Mouse (Mus musculus): Measurements from ENCODE around the gene Actn1. TPM values are rescaled to one million over a fixed set of nuclear protein-coding genes. Genes with fewer than 3 reads are reported as not detected.
A peak's percentile ranks its signal among the peaks of the same experiment; 100 is the strongest.

The Actn1 gene
- total and polyA plus RNA-seq, 3 experiments, result 29.0 to 31.7 (median 30.6) TPM

DNA sequence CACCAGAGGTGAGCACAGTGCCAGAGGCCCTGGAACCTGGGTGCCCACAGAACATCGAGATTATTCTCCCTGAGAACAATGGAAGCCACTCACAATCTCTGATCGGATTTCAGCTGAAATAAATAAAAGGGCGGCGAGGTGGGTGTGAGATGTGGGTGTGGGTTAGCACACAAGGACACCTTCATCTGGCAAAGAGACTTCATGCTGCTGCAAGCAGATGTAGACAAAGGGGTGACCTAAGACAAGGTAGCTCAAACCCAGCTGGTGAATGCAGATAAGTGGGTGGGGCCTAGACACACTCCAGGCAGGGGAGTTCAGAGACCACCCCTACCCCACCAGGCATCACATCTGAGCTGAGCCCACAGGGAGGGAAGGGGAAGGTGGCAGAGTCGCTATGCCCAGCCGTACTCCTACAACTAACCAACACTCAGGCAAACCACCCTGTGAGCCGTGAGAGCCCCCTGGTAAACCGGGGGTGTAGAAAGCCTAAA lies 35.9 kb downstream of the Actn1 start:
- H3K4me1 ChIP-seq (ENCODE audit: control insufficient read depth, insufficient read depth, low read length), result peaks cover 30% of the 10 kb centered on the region
- 75% methylated on average over 8 of the region's 8 CpGs for WGBS
- H3K9ac ChIP-seq (ENCODE audit: low read depth, low read length), result no peak overlapping the region

DNA sequence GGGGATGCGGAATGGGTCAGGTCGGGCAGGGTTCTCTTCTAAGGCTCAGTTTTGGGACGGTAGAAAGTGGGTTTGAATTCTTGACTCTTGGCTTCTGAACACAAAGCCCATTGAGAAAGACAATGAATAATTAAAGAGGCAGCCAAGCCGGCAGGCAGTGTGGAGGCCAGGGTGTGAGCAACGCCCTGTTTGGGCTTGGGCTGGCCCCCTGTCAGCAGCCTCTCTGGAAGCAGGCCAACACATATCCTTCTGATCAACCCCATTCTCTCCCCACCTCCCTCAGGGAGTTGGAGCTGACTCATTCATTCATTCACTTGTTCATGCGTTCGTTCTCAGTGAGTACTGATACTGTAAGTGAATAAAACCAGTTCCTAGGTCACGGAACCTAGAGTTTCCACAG lies 36.7 kb downstream of the Actn1 start:
- 26% methylated on average over 8 of the region's 8 CpGs for WGBS
- peaks cover 1% of the 10 kb centered on the region; the same call in 1 of the 2 replicates for H3K79me2 ChIP-seq (replicated peaks; ENCODE audit: control insufficient read depth, insufficient read depth, low read length)
- TF ChIP-seq EP300 (IDR thresholded peaks at IDR 0.05; ENCODE audit: insufficient read depth, low read depth, low read length) (no peak; the same call in 1 of the 2 replicates), POLR2A (IDR thresholded peaks at IDR 0.05; ENCODE audit: insufficient read depth, low read depth, low read length) (no peak), CTCF (IDR thresholded peaks at IDR 0.05) (no peak)
- intact Hi-C loops (cut with DNase I), result no loop called here
- H3K36me3 ChIP-seq (ENCODE audit: control insufficient read depth, insufficient read depth, low read length), result no peaks in the 10 kb centered on the region
- no peaks in the 10 kb centered on the region for H3K27me3 ChIP-seq (ENCODE audit: control insufficient read depth, insufficient read depth, low read length)
- H3K4me1 ChIP-seq (ENCODE audit: control insufficient read depth, insufficient read depth, low read length), result peaks cover 29% of the 10 kb centered on the region
- H3K9ac ChIP-seq (ENCODE audit: low read depth, low read length), result no peak overlapping the region
- H3K4me3 ChIP-seq, result no peak overlapping the region
- peak; percentile 61 to 73 for DNase-seq
- 0 out of 2 replicates have a peak overlapping the region, but pooled peaks have one; percentile 11 for H3K27ac ChIP-seq

More for the DNA sequence above, 35.9 kb downstream of the Actn1 start:
- Histone ChIP-seq H3K79me2 (replicated peaks; ENCODE audit: control insufficient read depth, insufficient read depth, low read length) (peaks cover 1% of the 10 kb centered on the region; the same call in 1 of the 2 replicates), H3K4me3 (no peak overlapping the region), H3K36me3 (ENCODE audit: control insufficient read depth, insufficient read depth, low read length) (no peaks in the 10 kb centered on the region), H3K27me3 (ENCODE audit: control insufficient read depth, insufficient read depth, low read length) (no peaks in the 10 kb centered on the region), H3K27ac (no peak overlapping the region)
- DNase-seq, result no peak
- TF ChIP-seq CTCF (IDR thresholded peaks at IDR 0.05) (no peak), POLR2A (IDR thresholded peaks at IDR 0.05; ENCODE audit: insufficient read depth, low read depth, low read length) (no peak), EP300 (IDR thresholded peaks at IDR 0.05; ENCODE audit: insufficient read depth, low read depth, low read length) (no peak)
- intact Hi-C loops (cut with DNase I), result no loop called here

DNA sequence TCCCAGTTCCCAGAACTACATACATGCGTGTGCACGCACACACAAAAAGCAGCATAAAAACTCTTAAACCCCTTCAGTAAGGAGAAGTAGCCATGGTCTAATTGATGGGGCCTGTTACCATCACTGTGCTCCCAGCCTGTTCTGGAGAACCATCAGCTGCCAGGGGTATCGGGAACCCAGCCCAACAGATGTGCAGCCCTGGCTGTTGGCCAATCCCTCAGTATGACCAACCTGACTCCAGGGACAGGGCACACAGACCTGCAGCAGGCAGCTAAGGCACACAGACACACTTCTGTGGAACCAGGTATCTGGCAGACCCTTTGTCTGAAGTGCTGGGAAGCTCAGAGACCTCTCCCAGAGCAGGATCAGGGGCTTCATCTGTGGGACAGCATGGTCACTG lies 37.7 kb downstream of the Actn1 start:
- no peak overlapping the region for H3K4me3 ChIP-seq
- WGBS, result 94% methylated on average over 3 of the region's 3 CpGs
- TF ChIP-seq CTCF (IDR thresholded peaks at IDR 0.05) (no peak), EP300 (IDR thresholded peaks at IDR 0.05; ENCODE audit: insufficient read depth, low read depth, low read length) (no peak), POLR2A (IDR thresholded peaks at IDR 0.05; ENCODE audit: insufficient read depth, low read depth, low read length) (no peak)
- no peaks in the 10 kb centered on the region for H3K27me3 ChIP-seq (ENCODE audit: control insufficient read depth, insufficient read depth, low read length)
- no peak overlapping the region for H3K27ac ChIP-seq
- H3K9ac ChIP-seq (ENCODE audit: low read depth, low read length), result no peak overlapping the region
- H3K79me2 ChIP-seq (replicated peaks; ENCODE audit: control insufficient read depth, insufficient read depth, low read length), result peaks cover 1% of the 10 kb centered on the region; the same call in 1 of the 2 replicates
- H3K36me3 ChIP-seq (ENCODE audit: control insufficient read depth, insufficient read depth, low read length), result no peaks in the 10 kb centered on the region; the same call in 1 of the 2 replicates
- intact Hi-C loops (cut with DNase I), result no loop called here
- DNase-seq, result no peak
- peaks cover 29% of the 10 kb centered on the region for H3K4me1 ChIP-seq (ENCODE audit: control insufficient read depth, insufficient read depth, low read length)

DNA sequence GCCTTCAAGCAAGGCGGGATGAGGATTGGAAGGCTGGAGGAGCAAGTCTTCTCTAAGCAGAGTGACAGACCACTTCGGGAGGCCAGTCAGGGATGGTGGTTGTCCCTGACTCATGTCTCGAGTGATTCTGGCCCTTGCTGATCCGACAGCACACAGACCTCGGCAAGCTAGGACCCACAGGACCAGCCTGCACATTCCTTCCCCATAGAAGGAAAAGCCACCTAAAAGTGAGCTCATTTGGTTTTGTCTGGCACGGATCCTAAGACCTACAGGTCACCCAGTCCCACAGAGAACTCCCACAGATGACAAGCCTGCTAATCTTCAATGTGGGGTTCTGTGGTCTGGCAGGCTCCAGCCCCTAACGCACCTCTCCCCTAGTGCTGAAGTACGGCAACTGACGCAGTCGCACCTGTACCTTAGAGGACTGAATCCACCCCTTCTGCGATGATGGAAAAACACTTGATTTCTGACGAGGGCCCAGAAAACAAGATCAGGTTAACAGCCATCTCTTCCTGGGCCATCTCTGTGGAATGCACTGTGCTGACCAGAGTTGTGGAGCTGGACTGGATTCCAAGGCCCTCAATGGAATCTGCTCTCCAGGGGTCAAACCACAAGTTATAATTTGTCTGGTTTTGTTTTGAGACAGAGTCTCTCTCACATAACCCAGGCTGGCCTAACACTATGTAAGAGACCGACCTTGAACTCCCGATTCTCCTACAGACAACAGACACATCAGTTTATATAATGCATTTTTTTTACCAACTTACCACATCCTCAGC lies 39.7 kb downstream of the Actn1 start:
- Histone ChIP-seq H3K27me3 (ENCODE audit: control insufficient read depth, insufficient read depth, low read length) (no peaks in the 10 kb centered on the region), H3K4me3 (no peak overlapping the region), H3K36me3 (ENCODE audit: control insufficient read depth, insufficient read depth, low read length) (no peaks in the 10 kb centered on the region; the same call in 1 of the 2 replicates), H3K9ac (ENCODE audit: low read depth, low read length) (no peak overlapping the region), H3K4me1 (ENCODE audit: control insufficient read depth, insufficient read depth, low read length) (peaks cover 41% of the 10 kb centered on the region), H3K79me2 (replicated peaks; ENCODE audit: control insufficient read depth, insufficient read depth, low read length) (peaks cover 1% of the 10 kb centered on the region; the same call in 1 of the 2 replicates), H3K27ac (peak overlapping the region; percentile 27)
- no peak for DNase-seq
- intact Hi-C loops (cut with DNase I), result no loop called here
- TF ChIP-seq EP300 (IDR thresholded peaks at IDR 0.05; ENCODE audit: insufficient read depth, low read depth, low read length) (no peak), POLR2A (IDR thresholded peaks at IDR 0.05; ENCODE audit: insufficient read depth, low read depth, low read length) (no peak), CTCF (IDR thresholded peaks at IDR 0.05) (no peak)
- 61% methylated on average over 14 of the region's 14 CpGs for WGBS

DNA sequence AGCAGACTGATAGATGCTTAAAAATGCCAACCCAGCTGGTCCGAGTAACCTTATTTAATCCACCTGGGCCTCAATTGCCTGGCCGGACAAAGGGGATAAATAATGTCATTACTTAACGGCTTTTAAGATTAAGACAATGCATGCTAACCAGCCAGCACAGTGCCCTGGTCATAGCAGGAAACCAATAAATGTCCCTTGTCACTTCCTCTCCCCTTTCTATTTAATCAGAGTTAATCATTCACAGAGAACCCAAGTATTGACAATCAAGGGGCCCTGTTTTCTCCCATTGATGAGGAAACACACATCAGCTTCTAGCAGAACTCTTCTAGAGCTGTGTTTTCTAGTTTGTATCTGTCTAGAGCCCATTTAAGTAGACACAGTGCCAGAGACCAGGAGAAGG lies 41.4 kb downstream of the Actn1 start:
- Histone ChIP-seq H3K4me3 (no peak overlapping the region), H3K36me3 (ENCODE audit: control insufficient read depth, insufficient read depth, low read length) (no peaks in the 10 kb centered on the region; the same call in 1 of the 2 replicates), H3K27ac (peak overlapping the region; percentile 29), H3K4me1 (ENCODE audit: control insufficient read depth, insufficient read depth, low read length) (peaks cover 43% of the 10 kb centered on the region), H3K9ac (ENCODE audit: low read depth, low read length) (no peak overlapping the region), H3K27me3 (ENCODE audit: control insufficient read depth, insufficient read depth, low read length) (no peaks in the 10 kb centered on the region), H3K79me2 (replicated peaks; ENCODE audit: control insufficient read depth, insufficient read depth, low read length) (peaks cover 1% of the 10 kb centered on the region; the same call in 1 of the 2 replicates)
- no peak for TF ChIP-seq POLR2A (IDR thresholded peaks at IDR 0.05; ENCODE audit: insufficient read depth, low read depth, low read length)
- no peak for TF ChIP-seq EP300 (IDR thresholded peaks at IDR 0.05; ENCODE audit: insufficient read depth, low read depth, low read length)
- TF ChIP-seq CTCF (IDR thresholded peaks at IDR 0.05), result no peak
- DNase-seq, result no peak
- intact Hi-C loops (cut with DNase I), result loop anchor here (2.0 kb wide), 1 partner anchor 40 kb away; no protein-coding TSS in a partner anchor
- WGBS, result 48% methylated on average over 3 of the region's 3 CpGs

Measured in heart, adult 2 months (tissue).